Mouse (Mus musculus) lung, postnatal 14 days (tissue): ENCODE data around the gene Peli2.

Experiments used
- DNase-seq: peaks from one replicate; pipeline ENCODE4 v3.0.0; 2021

The Peli2 gene

DNA sequence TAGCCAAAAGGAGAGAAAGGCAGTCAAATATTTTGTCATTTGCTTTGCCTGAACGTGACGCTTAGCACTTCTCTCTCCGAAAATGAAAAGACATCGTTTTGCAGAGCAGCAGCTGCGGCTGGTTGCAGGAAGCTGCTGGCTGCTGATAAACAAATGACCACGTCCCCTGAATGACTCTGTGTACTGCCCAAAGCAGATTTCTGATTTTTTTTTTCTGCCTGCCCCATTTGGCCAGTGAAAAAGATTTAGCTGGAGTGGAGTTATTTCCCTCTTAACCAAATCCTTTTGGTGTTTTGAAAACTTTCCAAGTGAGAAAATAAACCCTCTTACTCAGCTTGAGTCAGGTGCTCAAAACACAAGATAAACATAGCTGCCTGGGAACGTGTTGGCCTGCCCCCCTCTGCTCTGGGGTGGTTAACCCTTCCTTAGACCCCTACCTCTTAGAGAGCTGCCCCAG, 175.2 kb downstream of the Peli2 start:
- peak; percentile 22 for DNase-seq

- DNase-seq, result no peak
Measured at GRCm38 (mm10) chr14:48296820-48297219, 176.2 kb downstream of the Peli2 start.

GRCm38 (mm10) chr14:48302471-48303186, 182.0 kb downstream of the Peli2 start:
- no peak for DNase-seq

DNA sequence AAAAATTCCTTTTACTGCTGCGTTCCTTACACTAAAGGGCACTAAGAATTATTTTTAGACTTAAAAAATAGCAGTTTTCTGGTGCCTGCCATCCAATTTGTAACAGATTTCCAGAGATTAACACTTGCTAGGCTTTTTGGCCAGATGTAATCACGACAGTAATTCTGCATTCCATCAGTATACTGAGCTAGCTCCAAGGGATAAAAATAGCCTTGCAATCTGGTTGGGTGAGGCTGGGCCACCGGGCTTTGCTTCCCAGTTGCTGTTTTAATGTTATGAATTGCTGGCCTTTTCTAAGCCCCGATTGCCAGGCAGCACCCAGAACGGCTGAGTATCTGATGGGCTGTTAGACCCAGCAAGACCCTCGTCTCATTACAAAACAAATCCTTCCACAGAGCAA, 182.6 kb downstream of the Peli2 start:
- DNase-seq, result no peak

- DNase-seq, result no peak
Measured at GRCm38 (mm10) chr14:48303841-48304240, 183.2 kb downstream of the Peli2 start.

GRCm38 (mm10) chr14:48313234-48313633, 192.6 kb downstream of the Peli2 start:
- no peak for DNase-seq

DNA sequence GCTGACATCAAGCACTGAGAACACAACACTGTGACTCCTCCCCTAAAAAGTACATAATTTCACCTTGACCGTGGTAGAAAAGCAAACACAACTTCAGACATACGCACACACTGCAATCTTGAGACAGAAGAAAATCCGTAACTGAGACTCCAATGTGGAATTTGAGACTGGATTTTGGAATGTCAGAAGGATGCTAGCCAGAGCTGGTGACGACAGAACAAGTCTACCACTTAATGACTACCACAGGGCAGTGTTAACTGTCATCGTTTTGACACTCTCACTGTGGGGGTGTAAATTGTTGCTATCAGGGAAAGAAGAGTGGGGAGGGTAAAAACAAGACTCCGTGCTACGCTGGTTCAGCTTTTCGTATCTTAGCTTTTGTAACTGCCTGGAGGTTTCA, 195.8 kb downstream of the Peli2 start:
- no peak for DNase-seq

DNA sequence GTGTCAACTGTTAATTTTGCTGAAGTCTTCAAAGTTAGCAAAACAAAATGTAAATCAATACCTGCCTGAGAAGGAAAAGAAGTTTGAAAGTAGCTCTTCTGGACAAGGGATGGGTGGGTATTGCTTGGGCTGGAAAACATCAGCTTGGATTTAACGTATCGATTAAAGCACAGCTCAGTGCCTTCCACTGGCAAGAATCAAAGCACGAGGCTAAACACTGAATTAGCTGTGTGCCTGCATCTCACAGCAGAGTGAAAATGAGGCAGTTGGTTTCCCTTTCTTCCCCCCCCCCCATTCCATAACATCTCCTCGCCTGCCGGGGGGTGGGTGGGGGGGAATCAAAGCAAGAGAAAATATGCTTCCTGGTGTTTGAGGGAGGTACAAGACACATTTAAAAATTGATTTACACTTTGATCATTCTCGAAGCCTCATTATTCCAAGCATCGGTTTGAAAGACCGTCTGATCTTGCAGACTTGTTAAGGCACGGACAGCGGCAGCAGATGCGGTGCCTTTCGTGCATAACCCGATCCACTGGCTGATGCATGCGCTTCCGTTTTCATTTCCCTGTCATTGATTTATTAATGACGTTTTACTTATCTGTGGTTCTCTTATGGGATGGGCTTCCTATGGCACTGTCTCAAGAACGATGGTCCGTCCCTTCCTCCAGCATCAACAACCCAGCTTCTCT, 203.3 kb downstream of the Peli2 start:
- DNase-seq, result no peak

DNA sequence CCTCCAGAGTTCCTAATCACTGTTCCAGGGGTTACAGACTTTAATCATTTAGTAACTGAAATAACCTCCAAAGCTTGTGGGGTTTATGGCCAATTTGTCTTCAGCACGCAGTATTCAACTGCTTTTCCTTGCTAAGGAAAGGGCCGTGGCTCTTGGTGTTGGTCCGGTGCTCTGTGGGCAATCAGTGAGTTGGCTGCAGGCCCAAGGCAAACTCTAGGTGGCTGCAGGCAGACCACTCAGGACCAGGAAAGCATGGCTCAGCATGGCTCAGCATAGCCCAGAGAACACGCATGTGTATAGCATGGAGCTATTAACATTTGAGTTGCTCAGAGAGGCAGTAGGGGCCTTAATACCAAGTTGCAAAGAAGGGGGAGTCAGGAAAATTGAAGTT, 203.8 kb downstream of the Peli2 start:
- no peak for DNase-seq

GRCm38 (mm10) chr14:48327746-48328145, 207.1 kb downstream of the Peli2 start:
- DNase-seq, result no peak

GRCm38 (mm10) chr14:48329716-48330365, 209.2 kb downstream of the Peli2 start:
- DNase-seq, result no peak
